Mouse (Mus musculus) adrenal gland (tissue): ENCODE data around the gene Cpa4.

Experiments
- intact Hi-C: fragments of 180-260 bp; cut with DNase I; formaldehyde crosslinking; loops from one replicate; pipeline ENCODE4 v1.15.1; 2025
- long read RNA-seq, 2 experiments: library from polyadenylated mRNA; unstranded; transcript quantifications; one replicate each; pipeline ENCODE4 v2.0.0; 2020; ENCODE audit warnings: borderline replicate concordance in 1 of 2; ENCODE audit not compliant: insufficient replicate concordance in 1 of 2

Cpa4 gene
- long read RNA-seq, experiment 1, partial matches to known transcripts, result 3 of 4 reads
- long read RNA-seq, experiment 1, other reads (novel, unspliced or antisense), result 1 of 4 reads
- long read RNA-seq, experiment 2, partial matches to known transcripts, result 1 of 5 reads
- long read RNA-seq, experiment 2, other reads (novel, unspliced or antisense), result 4 of 5 reads

- intact Hi-C loops, result no loop called here
These were observed at the start of gene Cpa4 for GRCm38 (mm10) chr6:30568069-30568468. TSS of gene Cpa4 (plus strand) at chr6:30568369.

- intact Hi-C loops, result no loop called here
These were observed 47.8 kb upstream of the Cpa4 start for GRCm38 (mm10) chr6:30520400-30520799.

GRCm38 (mm10) chr6:30525456-30526332 is 42.5 kb upstream of the Cpa4 start:
- intact Hi-C loops, result no loop called here

DNA sequence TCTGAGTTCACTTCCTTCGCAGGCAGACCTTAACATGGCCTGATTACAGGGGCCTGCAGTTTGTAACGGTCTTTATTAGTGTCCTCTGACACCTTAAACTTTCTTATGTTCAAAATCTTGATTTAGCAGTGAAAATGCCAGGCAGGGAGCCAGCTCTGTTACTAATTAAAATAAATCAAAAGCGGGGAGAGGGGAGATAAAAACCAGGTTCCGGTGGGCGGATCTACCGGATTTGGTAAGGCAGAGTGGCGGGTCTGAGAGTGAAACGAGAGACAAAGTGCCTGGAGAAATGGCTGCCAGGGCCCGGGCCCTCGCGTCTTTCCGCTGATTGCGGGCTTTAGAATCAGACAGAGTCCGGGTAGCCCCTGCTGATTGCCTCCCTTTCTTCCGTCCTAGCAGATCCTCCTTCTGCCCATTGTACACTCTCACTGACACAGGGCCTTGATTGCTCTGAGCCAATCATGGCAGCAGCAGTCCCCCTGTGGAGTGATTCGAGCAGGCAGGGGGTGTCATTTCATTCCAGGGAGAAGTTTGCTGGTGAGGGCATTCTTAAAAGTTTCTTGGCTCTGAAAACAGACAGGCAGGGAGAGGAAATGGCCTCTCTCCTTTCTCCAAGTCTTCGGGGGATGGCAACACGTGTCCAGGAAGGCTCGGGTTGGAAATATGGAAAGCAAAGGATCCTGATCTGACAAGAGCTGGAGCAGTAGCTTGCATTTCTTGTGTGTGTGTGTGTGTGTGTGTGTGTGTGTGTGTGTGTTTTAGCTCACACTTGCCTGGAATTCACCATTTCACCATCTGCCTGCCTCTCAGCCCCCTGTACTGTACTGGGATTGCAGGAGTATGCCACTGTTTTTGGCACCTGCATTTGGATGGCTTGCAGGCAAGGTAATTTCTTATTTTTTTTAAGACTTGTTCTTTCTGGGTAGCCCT is 41.3 kb upstream of the Cpa4 start:
- intact Hi-C loops, result no loop called here

- intact Hi-C loops, result no loop called here
These were observed 39.4 kb upstream of the Cpa4 start for GRCm38 (mm10) chr6:30528800-30529199.

DNA sequence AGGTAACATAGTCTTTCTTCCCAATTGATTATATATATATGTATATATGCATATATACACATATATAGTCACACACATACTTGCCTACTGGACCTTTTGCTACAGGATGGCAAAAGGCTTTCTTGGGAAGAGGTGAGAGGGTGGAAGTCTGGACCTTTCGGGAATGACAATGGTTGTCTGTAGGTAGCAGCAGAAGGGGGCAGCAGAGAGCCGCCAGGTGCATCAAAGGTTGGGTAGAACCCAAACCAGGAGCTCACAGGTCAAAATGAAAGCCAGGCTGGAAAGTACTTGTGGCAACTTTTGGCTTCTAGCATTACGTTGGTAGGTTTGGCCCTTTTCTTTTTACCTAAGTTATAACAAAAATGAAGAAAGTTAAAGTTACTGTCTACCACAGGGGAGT is 32.8 kb upstream of the Cpa4 start:
- intact Hi-C loops, result loop anchor here (5.0 kb wide), 2 partner anchors 192 to 447 kb away; no protein-coding TSS in a partner anchor

GRCm38 (mm10) chr6:30538240-30538639 is 29.9 kb upstream of the Cpa4 start:
- intact Hi-C loops, result loop anchor here (5.0 kb wide), 2 partner anchors 189 to 444 kb away; no protein-coding TSS in a partner anchor

- intact Hi-C loops, result loop anchor here (5.0 kb wide), 2 partner anchors 189 to 444 kb away; no protein-coding TSS in a partner anchor
These were observed 29.4 kb upstream of the Cpa4 start for GRCm38 (mm10) chr6:30538800-30539199.

GRCm38 (mm10) chr6:30541009-30541799 is 27.0 kb upstream of the Cpa4 start, which contains the start of gene Cpa2:
TSS of gene Cpa2 (plus strand) at chr6:30541582.
- intact Hi-C loops, result no loop called here

GRCm38 (mm10) chr6:30542277-30542676 is 25.9 kb upstream of the Cpa4 start:
- intact Hi-C loops, result no loop called here

DNA sequence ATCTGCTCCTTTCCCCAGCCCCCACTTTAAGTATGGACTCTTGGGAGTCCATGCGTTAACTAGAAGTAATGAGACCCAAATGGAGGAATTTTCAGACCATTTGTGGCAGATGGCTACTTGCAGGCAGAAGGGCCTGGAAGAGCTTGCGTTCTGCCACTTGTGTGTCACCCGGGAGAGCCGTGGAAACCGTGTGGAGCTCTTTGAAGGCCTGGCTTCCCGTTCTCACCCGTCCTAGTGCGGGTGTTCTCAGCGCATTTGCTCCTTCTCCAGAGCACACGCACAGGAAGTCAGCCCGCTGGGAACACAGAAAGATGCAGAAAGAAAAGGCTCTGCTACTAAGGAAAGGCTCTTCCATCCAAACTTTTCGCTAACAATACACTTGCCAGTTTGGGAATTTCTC is 25.1 kb upstream of the Cpa4 start:
- intact Hi-C loops, result no loop called here

GRCm38 (mm10) chr6:30543851-30544250 is 24.3 kb upstream of the Cpa4 start:
- intact Hi-C loops, result no loop called here

DNA sequence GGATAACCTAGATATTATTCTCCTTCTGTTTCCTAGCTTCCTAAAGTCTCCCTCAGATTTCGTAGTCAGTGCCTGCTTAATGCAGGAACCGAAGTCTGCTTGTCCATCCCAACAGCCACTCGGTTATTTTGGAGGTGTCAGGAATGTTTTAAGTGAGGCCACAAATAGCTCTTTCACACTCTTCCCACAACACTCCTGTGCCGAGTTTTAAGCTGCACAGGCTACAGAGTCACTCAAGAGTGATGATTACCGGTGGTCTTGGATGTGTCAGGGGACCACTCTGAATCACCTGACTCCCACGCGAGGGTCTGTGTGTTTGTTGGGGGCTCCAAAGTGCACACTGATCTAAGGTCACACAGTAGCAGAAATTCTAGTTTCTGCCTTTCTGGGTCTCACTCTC is 22.5 kb upstream of the Cpa4 start:
- intact Hi-C loops, result no loop called here

GRCm38 (mm10) chr6:30546571-30547273 is 21.4 kb upstream of the Cpa4 start:
- intact Hi-C loops, result no loop called here

DNA sequence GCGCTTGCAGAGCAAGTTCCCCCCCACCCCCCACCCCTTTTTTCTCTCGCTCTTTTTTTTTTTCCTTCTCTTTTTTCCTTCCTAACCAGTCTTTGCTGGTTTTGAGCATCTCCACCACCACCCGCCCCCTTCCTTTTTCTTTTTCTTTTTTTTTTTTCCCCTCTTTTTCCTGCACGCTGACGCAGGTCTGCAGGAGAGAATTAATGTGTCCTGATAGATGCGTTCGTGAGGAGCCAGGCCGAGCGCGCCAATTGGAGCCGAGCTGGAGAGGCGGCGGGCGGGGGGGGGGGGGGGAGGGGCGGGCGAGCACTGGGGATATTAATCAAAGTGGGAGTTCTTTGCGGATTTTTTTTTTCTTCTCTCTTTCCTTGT is 20.9 kb upstream of the Cpa4 start:
- intact Hi-C loops, result no loop called here

- intact Hi-C loops, result no loop called here
These were observed 20.4 kb upstream of the Cpa4 start for GRCm38 (mm10) chr6:30547656-30548306.

DNA sequence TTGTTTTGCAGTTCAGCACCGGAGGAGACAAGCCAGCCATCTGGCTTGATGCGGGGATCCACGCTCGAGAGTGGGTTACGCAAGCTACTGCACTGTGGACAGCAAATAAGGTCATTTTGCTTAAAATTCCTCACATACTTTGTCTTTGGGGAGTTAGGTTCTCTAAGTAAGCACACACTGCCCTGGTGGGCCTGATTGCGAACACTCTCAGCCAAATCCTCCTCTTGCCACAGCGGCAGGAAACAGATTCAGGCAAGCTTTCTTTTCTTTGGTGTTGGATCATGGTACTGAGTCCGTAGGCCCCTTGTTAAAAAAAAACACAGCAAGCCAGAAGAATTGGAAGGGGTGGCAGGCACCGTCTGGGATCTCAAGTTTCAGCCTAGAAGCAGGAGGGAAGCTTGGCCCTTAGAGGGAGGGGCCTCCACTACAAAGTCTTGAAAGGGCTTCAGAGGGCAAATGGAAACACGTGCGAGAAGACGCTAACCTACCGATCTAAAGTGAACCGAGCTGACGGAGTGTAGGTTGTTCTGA is 18.9 kb upstream of the Cpa4 start:
- intact Hi-C loops, result no loop called here

DNA sequence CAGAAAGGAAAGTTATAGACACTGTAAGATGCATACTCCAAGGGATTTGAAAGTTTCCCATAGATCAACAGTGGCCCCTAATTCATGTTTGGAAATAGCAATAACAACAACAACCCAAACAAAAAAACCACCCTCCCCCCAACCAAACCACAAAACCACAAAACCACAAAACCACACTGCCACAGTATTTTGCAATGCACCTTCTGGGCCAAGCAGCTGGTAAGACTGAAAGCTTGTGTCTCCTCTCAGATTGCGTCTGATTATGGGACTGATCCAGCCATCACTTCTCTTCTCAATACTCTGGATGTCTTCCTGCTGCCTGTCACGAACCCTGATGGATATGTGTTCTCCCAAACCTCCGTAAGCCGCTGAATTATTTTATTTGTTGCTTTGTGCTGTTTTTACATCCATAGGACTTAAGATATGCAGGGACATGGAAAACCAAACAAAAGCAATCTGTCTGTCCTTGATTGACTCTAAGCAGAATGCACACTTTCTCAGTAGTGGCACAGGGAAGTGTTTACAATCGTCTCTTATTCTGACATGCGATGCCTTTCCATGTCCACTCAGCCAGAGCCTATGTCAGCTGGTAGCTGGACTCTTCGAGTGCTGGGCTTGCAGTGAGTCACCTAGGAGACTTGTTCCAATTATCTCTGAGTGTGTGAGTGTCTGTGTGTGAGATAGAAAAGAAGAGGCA is 17.5 kb upstream of the Cpa4 start:
- intact Hi-C loops, result no loop called here

DNA sequence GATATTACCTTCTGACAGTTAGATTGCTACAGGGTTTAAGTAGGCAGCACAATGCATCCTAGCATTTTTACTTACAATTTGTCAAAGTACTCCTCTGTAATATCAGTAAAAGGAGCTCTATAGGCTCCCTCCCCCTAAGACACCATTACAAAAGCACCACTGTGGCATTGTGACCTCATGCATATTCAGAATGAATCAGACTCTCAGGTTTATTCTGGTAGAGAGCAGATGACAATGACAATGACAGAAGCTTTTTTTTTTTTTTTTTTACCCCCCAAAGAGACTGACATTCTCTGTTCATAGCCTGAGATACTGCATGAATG is 17.0 kb upstream of the Cpa4 start:
- intact Hi-C loops, result no loop called here
